Mouse (Mus musculus) testis, postnatal 14 days (tissue): ENCODE data around the gene Bbs9.

Experiments
- DNase-seq: peaks from one replicate; pipeline ENCODE4 v3.0.0; 2021; ENCODE audit warnings: low spot score

The Bbs9 gene

DNA sequence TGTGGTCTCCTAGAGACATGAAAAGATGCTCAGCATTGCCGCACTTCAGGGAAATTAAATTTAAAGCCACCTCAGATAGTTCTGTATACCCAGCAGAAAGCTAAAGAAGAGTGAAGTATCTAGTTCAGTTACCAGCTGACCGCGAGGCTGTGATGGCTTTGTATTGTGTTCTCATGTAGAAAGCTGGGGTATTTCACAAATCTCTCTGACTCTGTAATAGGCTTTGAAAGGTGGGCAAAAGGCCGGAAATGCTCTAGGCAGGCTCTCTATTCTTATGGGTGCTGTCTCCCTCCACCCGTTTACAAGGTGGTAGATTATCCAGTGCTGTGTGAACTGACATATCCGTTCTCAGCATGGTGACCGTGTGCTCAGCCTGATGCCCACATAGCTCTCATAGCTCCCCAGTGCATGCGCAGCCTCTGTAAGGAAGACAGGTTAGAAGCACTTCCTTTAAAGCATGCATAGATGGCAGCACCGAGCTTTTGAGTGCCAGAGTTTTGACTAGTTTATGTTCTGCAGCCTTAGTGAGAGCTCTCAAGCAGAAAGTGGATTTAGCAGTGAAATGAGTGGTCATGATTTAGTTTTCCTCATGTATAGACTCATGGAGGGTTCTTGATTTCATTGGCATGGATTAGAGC, 57.4 kb downstream of the Bbs9 start:
- no peak for DNase-seq

DNA sequence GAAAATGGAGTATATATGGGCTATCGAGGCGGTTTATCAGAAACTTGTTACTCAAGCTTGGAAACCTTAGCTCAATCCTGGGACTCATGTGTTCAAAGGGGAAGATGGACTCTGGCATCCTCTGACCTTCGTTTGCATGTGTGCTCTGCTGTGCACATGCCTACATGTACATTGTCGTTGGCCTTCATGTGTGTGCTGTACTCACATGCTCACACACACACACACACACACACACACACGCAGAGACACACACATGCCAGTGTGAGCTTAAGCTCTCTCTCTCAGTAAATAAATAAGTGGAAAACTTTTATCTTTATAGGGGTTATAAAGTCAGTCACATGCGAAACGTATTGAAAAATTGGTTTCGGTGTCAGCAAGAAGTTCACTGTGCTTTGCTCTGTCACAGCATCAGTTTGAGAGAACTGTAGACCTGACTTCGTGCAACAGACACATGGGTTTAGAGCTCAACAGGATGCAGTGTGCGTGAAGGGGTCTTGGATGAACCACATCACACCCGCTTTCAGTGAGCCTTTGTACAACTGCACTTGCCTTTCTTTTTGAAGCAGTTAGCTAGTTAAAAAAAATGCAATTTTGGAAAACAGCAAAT, 62.4 kb downstream of the Bbs9 start:
- no peak for DNase-seq

- DNase-seq, result no peak
Measured at GRCm38 (mm10) chr9:22539546-22539945, 64.0 kb downstream of the Bbs9 start.

DNA sequence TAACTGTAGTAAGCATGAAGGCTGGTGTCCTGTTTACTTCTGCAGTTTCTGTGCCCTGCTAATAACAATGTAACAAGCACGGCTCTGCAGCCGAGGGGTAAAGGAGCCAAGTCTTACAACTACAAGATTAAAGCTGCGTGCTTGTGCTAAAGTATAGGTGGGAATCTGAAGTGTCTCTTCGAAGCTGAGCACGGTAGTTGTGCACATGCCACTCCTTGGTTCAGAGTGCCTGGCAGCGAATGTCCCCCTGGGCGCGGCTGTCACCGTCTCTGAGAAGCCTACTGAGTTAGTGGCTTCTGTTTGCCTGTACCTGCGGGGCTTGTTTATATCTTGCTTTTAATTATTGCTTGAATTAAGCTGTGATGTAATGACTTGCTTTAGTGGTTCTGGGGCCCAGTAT, 65.6 kb downstream of the Bbs9 start:
- peak; percentile 24 for DNase-seq

- no peak for DNase-seq
Measured at GRCm38 (mm10) chr9:22543467-22543866, 68.0 kb downstream of the Bbs9 start.

DNA sequence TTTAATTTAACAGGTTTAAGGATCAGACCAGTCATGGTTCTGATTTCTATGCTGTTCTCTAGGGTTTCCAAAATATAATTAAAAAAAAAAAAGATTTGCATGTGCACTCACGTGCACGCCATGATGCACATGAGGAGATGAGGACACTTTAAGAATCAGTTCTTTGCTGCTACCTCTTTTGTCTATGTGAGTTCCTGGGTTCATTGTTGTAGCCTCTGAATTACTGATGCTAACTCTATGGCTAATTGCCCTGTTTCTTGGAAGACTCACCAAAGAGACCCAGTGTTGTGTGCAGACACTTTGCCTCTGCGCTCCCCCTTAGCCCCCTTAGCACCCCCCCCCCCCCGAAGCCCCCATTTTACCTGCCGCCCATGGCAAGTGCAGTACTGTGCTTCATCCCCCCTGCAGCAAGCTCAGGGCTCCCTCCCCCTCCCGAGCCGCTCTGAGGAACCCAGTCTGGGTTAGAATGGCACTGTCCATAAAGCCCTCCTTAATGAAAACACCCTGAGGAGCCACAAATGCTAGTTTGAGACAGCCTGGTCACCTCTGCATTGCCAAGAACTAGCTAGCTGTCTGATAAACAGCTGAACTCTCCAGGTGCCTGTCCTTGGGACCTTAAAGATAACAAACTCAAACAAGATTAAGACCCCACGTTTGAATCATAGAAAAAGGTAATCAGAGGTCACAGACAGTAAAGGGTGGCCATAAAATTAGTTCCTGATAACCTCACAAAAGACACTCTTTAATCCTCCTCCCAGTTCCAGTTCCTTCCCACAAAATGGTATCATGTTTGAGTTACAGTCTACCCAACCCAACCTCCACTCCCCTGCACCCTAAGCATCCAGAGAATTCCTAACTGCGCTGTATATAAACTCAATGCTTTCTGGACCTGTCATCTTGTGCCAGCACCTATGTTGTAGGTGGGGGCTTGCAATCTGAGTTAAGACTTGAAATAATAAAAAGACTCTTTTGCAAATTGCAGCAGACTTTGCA, 69.1 kb downstream of the Bbs9 start:
- no peak for DNase-seq

GRCm38 (mm10) chr9:22551273-22551672, 75.8 kb downstream of the Bbs9 start:
- no peak for DNase-seq

GRCm38 (mm10) chr9:22556076-22556475, 80.6 kb downstream of the Bbs9 start:
- no peak for DNase-seq

DNA sequence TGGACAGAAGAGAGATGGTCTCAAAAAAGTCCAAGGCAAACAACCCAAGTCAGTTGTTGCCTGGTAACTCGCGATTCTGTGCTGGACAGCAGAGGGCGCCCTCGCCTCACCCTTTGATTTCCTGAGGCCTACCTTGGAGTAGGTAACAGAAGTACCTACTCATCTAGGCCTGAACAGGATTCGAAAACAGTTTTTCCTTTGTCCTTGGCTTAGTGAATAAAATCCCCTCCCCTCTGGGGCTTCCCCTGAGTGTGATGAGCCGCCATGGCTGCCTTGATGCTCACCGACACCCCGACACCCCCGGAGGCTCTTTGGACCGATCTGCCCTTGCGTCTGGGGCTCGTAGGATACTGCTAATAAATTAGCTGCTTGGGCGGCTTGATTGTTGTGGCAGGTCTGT, 82.0 kb downstream of the Bbs9 start:
- DNase-seq, result peak; percentile 73

GRCm38 (mm10) chr9:22563612-22564347, 88.3 kb downstream of the Bbs9 start:
- no peak for DNase-seq

- DNase-seq, result no peak
Measured at GRCm38 (mm10) chr9:22567726-22568125, 92.2 kb downstream of the Bbs9 start.

- no peak for DNase-seq
Measured at GRCm38 (mm10) chr9:22576426-22577139, 101.1 kb downstream of the Bbs9 start.

DNA sequence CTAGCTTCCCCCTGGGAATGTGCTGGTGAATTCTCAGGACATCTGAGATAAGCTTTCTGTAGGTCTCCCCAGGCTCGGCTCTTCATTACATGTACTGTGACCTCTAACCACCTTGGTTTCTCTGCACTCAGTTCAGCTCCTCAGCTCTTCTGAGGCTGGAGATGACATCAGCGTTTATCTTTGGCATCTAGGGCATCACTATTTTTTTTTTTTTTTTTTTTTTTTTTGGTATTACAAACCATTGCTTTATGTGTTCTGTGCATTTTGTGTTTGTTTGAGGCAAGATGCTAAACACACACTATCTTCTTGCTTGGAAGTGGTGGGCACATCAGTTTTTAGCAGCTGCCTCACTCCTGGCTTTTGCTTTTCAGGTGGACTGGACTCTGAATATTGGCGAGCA, 102.8 kb downstream of the Bbs9 start:
- DNase-seq, result no peak

- DNase-seq, result no peak
Measured at GRCm38 (mm10) chr9:22584221-22584620, 108.7 kb downstream of the Bbs9 start.

GRCm38 (mm10) chr9:22593032-22593431, 117.5 kb downstream of the Bbs9 start:
- no peak for DNase-seq

GRCm38 (mm10) chr9:22596650-22597049, 121.1 kb downstream of the Bbs9 start:
- no peak for DNase-seq

GRCm38 (mm10) chr9:22613271-22613824, 137.8 kb downstream of the Bbs9 start:
- DNase-seq, result no peak

DNA sequence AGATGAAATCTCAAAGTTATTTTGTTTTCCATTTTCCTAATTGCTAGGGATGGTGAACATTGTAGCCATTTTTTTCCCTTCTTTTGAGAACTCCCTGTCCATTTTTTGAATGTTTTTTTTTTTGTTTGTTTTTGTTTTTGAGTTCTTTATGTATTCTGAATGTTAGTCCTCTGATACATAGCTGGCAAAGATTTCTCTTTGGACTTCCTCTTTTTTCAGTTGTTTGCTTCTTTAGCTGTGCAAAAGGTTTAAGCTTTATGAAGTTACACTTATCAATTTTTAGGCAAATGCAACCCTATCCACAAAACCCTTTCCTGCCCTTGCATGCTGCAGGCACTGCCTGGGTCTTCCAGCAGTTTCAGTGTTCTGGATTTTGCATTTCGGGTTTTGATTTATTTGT, 143.7 kb downstream of the Bbs9 start:
- DNase-seq, result no peak

DNA sequence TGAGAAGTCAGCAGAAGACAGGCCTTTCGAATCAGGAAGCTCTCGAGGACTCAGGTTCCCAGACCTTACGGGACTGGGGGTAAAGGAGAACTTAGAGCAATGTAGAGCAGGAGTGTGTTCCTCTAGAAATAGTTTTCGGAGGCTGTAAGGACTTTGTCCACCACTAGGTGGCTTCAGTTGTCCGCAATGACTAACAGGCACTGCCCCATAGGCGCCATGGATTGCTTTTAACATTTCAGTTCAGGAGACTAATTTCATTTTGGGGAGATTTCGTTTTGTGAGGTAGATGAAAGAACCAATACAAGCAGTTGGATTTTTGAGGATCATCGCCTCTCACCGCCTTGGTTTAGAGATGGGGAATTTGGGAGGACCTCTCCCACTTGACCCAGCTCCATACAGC, 149.5 kb downstream of the Bbs9 start:
- no peak for DNase-seq

DNA sequence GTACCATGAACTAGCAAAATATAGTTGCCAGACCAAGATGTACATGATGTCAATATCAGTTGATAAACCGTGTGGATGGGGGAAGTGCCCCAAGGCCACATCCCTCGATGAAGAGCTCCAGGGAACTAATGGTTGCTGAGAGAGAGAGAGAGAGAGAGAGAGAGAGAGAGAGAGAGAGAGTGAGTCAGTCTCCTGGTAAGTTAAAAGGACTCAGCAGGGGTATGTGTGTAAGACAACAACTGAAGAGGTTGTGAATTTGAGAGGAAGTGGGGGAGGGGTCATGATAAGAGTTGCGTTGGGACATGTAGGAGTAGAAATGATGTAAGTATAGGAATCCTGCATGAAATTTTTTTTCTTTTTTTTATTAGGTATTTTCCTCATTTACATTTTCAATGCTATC, 150.5 kb downstream of the Bbs9 start:
- DNase-seq, result no peak

GRCm38 (mm10) chr9:22627912-22628311, 152.4 kb downstream of the Bbs9 start:
- no peak for DNase-seq
